Mouse (Mus musculus) midbrain, embryonic 11.5 days (tissue): ENCODE results near the gene Rasgef1c. TPM values are rescaled to one million over a fixed set of nuclear protein-coding genes. Genes with fewer than 3 reads are reported as not detected.
A peak's percentile ranks its signal among the peaks of the same experiment; 100 is the strongest.

Source experiments
- ATAC-seq: fragments of 200-750 bp; cut with Nextera tagmentation; 2 replicates; pipeline ENCODE4 v1.8.0; 2017; ENCODE audit warnings: moderate TSS enrichment, moderate library complexity; ENCODE audit not compliant: low FRiP score
- DNase-seq: peaks from one replicate; pipeline ENCODE4 v3.0.0; 2015; ENCODE audit warnings: low spot score; ENCODE audit errors: missing footprints
- H3K27ac ChIP-seq: fragments of 300-500 bp; sonication (generic); 2 replicates; pipeline ENCODE4 v1.5.1; 2014; ENCODE audit warnings: low read depth, low read length
- H3K27me3 ChIP-seq: fragments of 300-500 bp; sonication (generic); 2 replicates; pipeline ENCODE4 v1.6.1; 2014; ENCODE audit warnings: mild to moderate bottlenecking, low read length, moderate library complexity, mixed read lengths; ENCODE audit not compliant: control insufficient read depth, insufficient read depth
- H3K36me3 ChIP-seq: fragments of 300-500 bp; sonication (generic); 2 replicates; pipeline ENCODE4 v1.6.1; 2014; ENCODE audit warnings: mild to moderate bottlenecking, low read length, moderate library complexity, mixed read lengths; ENCODE audit not compliant: control insufficient read depth, insufficient read depth
- H3K4me1 ChIP-seq: fragments of 300-500 bp; sonication (generic); 2 replicates; pipeline ENCODE4 v1.6.1; 2014; ENCODE audit warnings: low read length; ENCODE audit not compliant: control insufficient read depth, insufficient read depth
- H3K4me2 ChIP-seq: fragments of 300-500 bp; sonication (generic); 2 replicates; pipeline ENCODE4 v1.6.1; 2014; ENCODE audit warnings: mild to moderate bottlenecking, moderate library complexity
- H3K4me3 ChIP-seq: fragments of 300-500 bp; sonication (generic); 2 replicates; pipeline ENCODE4 v1.5.1; 2014; ENCODE audit warnings: low read depth, low read length
- H3K9ac ChIP-seq: fragments of 300-500 bp; sonication (generic); 2 replicates; pipeline ENCODE4 v1.6.1; 2014; ENCODE audit warnings: low read length
- H3K9me3 ChIP-seq: fragments of 300-500 bp; sonication (generic); 2 replicates; pipeline ENCODE4 v1.6.1; 2016; ENCODE audit warnings: low read length; ENCODE audit not compliant: control insufficient read depth
- WGBS: fragments of 180-500 bp; shearing (Covaris S2); extraction: QIAGEN DNeasy Blood & Tissue Kit; methylation state at CpG from one replicate; pipeline ENCODE4 v1.1.7; 2014; 5-methylcytosine and 5-hydroxymethylcytosine counted together
- polyA plus RNA-seq: library from polyadenylated mRNA; unstranded; fragments of >200 nt; fragmentation: Nextera tagmentation; extraction: Ambion mirVana; gene quantifications from 2 replicates; pipeline ENCODE4 v1.2.1, GENCODE M21; 2014

Gene Rasgef1c
- polyA plus RNA-seq, 1 experiment from 2014 or later: 0.92 TPM

DNA sequence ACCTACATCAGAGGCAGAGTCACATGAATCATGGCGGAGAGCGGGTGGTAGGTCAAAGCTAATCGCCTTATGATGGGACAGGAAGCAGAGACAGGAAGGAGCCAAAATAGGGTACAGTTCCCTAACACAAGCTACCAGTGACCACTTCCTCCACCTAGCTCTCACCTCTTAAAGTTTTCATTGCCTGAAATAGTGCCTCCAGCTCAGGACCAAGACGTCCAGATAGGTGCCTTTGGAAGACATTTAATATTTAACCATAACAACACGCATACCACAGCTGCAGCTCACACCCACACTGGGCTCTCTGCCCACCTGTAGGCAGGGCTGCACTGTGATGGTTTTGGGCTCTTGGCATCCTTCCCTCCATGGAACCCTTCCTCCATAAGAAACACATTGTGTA is 95.7 kb downstream of the Rasgef1c start:
- WGBS: 90% methylated on average over 5 of the region's 5 CpGs
- Histone ChIP-seq H3K27me3 (no peaks in the 10 kb centered on the region), H3K4me3 (no peak overlapping the region), H3K4me1 (no peaks in the 10 kb centered on the region), H3K9ac (no peak overlapping the region), H3K27ac (no peak overlapping the region), H3K36me3 (no peaks in the 10 kb centered on the region), H3K9me3 (no peaks in the 10 kb centered on the region), H3K4me2 (no peak overlapping the region)
- DNase-seq (no peak), ATAC-seq (no peak)

DNA sequence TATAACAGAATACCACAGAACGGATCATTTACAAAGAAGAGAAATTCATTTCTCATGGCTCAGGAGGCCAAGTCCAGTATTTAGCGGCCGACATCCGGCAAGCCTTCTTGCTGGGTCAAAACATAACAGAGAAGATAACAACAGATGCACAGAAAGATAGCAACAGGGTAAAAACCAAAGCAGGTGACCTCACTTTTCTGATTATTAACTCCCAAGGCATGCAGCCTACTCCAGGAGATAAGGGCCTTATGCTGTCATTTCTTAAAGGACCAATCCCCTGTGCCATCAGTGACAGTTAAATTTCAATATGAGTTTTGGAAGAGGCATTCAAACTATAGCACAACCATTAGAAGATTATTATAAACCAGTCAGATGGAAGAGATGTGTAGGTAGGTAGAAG is 101.2 kb downstream of the Rasgef1c start:
- Histone ChIP-seq H3K4me3 (no peak overlapping the region), H3K4me1 (no peaks in the 10 kb centered on the region), H3K9me3 (no peaks in the 10 kb centered on the region), H3K4me2 (no peak overlapping the region), H3K27ac (no peak overlapping the region), H3K9ac (no peak overlapping the region), H3K27me3 (no peaks in the 10 kb centered on the region), H3K36me3 (no peaks in the 10 kb centered on the region)
- DNase-seq (no peak), ATAC-seq (no peak)
- WGBS: 95% methylated on average over 4 of the region's 4 CpGs

DNA sequence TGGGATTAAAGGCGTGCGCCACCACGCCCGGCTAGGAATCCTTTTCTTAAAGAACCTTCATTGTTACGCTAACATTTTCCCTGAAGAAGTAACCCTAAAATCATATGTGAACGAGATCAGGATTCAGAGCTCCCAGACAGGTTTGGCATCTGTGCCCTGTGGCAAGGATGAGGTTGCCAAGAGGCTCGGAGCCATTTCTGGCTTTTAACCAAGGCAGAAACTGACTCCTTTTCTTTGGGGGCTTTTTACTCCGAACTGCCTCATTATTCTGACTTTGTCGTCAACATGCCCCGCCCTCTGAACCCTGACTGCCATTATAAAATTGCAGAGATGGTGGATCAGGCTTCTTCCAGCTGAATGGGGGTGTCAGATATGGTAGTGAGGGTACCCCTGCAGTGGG is 106.1 kb downstream of the Rasgef1c start:
- Histone ChIP-seq H3K9me3 (no peaks in the 10 kb centered on the region), H3K36me3 (no peaks in the 10 kb centered on the region), H3K4me1 (no peaks in the 10 kb centered on the region), H3K27ac (no peak overlapping the region), H3K4me2 (no peak overlapping the region), H3K27me3 (no peaks in the 10 kb centered on the region), H3K4me3 (no peak overlapping the region), H3K9ac (no peak overlapping the region)
- WGBS: 69% methylated on average over 10 of the region's 10 CpGs
- no peak for ATAC-seq
- DNase-seq: no peak

DNA sequence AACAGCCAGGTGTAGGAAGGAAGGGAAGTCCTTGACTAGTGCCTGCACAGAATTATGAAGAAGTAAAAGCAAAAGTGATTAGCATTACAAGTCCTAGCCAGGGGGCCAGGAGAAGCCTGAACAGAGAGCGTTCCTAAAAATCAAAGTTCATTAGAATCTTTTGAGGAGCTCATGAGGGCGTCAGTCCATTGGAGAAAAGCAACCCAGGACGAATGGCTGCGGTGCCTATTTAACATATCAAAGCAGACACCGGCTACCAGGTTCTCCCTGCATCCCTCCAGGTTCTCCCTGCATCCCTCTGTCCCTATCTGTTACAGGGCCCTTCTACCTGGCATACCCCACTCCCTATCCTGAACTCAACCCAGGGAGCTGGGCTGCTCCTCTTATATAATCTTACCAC is 106.6 kb downstream of the Rasgef1c start:
- DNase-seq: no peak
- 28% methylated on average over 5 of the region's 5 CpGs for WGBS

DNA sequence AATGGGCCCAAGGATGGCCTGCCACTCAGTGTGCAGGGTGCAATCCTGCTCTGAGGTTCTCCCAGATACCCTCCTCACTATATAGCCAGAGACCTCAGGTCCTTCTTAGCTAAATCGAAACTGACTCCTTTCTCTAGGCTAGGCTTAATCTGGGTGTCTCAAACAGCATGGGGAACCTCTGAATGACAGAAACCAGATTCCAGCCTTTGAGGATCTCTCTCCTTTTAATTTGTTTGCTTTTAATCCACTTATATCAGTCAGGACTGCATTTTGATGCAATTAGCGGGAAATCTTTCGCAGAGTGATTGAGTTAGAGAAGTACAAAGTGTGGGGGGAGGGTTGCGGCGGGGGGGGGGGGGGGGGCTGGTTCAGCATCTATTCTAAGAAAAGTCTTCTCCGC is 111.4 kb downstream of the Rasgef1c start:
- WGBS: 53% methylated on average over 6 of the region's 6 CpGs
- DNase-seq (no peak), ATAC-seq (no peak)
- no peaks in the 10 kb centered on the region for H3K4me1 ChIP-seq
- H3K27me3 ChIP-seq: no peaks in the 10 kb centered on the region
- no peak overlapping the region for H3K9ac ChIP-seq
- H3K9me3 ChIP-seq: no peaks in the 10 kb centered on the region
- no peak overlapping the region for H3K4me2 ChIP-seq
- no peaks in the 10 kb centered on the region for H3K36me3 ChIP-seq
- no peak overlapping the region for H3K27ac ChIP-seq
- no peak overlapping the region for H3K4me3 ChIP-seq

More for the DNA sequence above, 106.6 kb downstream of the Rasgef1c start:
- Histone ChIP-seq H3K27ac (no peak overlapping the region), H3K36me3 (no peaks in the 10 kb centered on the region), H3K4me3 (no peak overlapping the region), H3K9me3 (no peaks in the 10 kb centered on the region), H3K4me1 (no peaks in the 10 kb centered on the region), H3K27me3 (no peaks in the 10 kb centered on the region), H3K9ac (no peak overlapping the region), H3K4me2 (no peak overlapping the region)
- ATAC-seq: no peak

DNA sequence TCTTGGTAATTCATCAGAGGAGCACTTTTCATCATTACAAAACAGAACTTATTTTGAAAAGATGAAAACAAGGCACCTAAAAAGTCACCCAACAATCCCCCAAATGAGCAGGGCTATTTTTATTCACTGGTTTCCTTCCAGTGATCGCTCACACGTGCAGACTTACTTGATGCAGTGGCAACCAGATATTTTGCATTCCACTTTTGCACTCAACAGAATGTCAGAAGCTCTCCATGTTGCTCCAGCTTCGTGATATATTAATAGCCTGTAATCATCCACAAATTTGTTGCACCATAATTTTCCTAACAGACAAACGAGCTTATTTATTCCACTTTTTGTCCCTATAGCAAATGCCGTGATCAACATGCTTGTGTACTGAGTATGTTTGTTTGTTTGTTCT is 114.9 kb downstream of the Rasgef1c start:
- Histone ChIP-seq H3K27me3 (no peaks in the 10 kb centered on the region), H3K4me1 (no peaks in the 10 kb centered on the region), H3K4me2 (no peak overlapping the region), H3K9ac (no peak overlapping the region), H3K36me3 (no peaks in the 10 kb centered on the region), H3K27ac (no peak overlapping the region), H3K9me3 (no peaks in the 10 kb centered on the region), H3K4me3 (no peak overlapping the region)
- ATAC-seq (no peak), DNase-seq (no peak)
- WGBS: 93% methylated on average over 5 of the region's 5 CpGs

DNA sequence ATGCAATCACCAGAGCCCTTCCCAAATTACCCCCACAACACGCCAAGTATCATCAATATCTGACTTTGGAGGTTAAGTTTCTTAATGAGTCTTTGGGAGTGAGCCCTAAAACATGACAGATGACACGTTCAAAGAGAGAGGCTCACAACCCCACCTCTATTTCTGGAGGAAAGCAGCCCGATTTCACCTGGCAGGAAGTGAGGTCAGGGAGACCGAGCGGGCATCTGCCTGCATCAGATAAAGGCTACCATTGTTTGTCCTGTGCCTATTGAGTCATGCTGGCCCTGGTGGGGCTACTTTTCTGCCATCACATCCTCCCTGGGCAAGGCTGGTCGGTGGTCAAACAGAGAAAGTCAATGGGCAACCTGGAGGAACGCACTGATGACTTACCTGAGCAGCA is 115.9 kb downstream of the Rasgef1c start:
- Histone ChIP-seq H3K27me3 (no peaks in the 10 kb centered on the region), H3K4me2 (no peak overlapping the region), H3K27ac (no peak overlapping the region), H3K9me3 (no peaks in the 10 kb centered on the region), H3K36me3 (no peaks in the 10 kb centered on the region), H3K9ac (no peak overlapping the region), H3K4me3 (no peak overlapping the region), H3K4me1 (no peaks in the 10 kb centered on the region)
- ATAC-seq (no peak), DNase-seq (no peak)
- WGBS: 84% methylated on average over 7 of the region's 7 CpGs

DNA sequence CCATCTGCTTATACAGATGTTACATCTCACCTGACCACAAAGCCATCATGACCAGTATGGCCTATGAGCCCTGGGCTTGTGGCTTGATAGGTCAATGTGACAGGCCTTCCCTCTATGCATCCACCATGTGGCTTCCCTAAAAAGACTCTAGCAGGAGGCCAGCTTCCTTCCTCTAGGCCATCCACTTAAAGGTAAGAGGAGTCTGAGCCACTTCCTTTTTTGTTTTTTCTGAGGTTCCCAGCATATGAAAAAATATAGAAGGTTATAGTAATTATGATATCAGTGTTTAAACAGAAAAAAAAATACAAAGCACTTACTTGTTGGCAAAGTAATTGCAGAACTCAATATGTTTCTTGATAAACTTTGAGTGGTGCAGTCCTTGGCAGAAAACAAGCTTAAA is 117.2 kb downstream of the Rasgef1c start:
- Histone ChIP-seq H3K27me3 (peaks cover 4% of the 10 kb centered on the region), H3K9me3 (no peaks in the 10 kb centered on the region), H3K36me3 (no peaks in the 10 kb centered on the region), H3K4me3 (no peak overlapping the region), H3K4me2 (no peak overlapping the region), H3K4me1 (no peaks in the 10 kb centered on the region), H3K27ac (no peak overlapping the region), H3K9ac (no peak overlapping the region)
- ATAC-seq (no peak), DNase-seq (no peak)

DNA sequence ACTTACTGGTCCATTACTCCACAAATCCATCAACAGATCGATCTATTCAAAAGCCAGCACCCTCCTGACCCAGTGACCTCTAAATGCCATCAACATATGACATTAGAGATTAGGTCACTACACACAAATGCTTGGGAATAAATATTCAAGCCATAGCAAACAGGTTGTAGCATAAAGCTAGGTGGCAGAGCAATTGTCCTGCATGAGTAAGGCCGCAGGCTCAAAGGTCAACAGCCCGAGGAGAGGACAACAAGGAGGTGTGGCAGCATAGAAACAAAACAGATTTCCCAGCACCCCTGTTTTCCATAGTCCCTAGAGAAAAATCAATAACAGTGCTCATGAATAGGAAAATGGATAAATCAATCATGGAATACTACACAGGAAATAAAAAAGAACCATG is 120.5 kb downstream of the Rasgef1c start:
- Histone ChIP-seq H3K27me3 (peaks cover 9% of the 10 kb centered on the region), H3K4me3 (no peak overlapping the region), H3K9me3 (no peaks in the 10 kb centered on the region), H3K4me1 (peaks cover 6% of the 10 kb centered on the region), H3K36me3 (no peaks in the 10 kb centered on the region), H3K27ac (no peak overlapping the region), H3K9ac (no peak overlapping the region), H3K4me2 (no peak overlapping the region)
- no peak for DNase-seq
- no peak for ATAC-seq
- WGBS: 71% methylated on average over 3 of the region's 3 CpGs

DNA sequence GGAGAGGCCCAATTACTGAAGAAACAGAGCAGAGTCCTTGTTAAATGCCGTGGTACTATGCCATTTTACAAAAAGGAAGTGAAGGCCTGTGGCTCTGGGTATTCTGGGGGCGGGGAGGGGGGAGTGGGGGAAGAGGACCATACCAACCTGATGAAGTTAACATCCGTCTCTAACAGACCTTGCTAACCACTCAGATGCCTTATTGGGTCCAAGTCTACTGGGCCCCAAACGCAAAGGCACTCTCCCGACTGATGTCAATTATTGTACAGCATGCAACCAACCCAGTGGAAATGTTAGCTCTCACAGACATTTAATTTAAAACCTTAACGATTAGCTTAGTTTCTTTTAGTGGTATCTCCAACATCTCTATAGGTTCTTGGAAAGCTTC is 122.8 kb downstream of the Rasgef1c start:
- DNase-seq (no peak), ATAC-seq (peak; percentile 18)
- H3K4me1 ChIP-seq: peaks cover 23% of the 10 kb centered on the region
- no peak overlapping the region; the same call in 1 of the 2 replicates for H3K9ac ChIP-seq
- H3K9me3 ChIP-seq: no peaks in the 10 kb centered on the region
- no peak overlapping the region; the same call in 1 of the 2 replicates for H3K4me2 ChIP-seq
- peak overlapping the region; percentile 60 for H3K4me3 ChIP-seq
- H3K36me3 ChIP-seq: no peaks in the 10 kb centered on the region
- H3K27me3 ChIP-seq: peaks cover 9% of the 10 kb centered on the region
- 54% methylated on average over 6 of the region's 6 CpGs for WGBS
- no peak overlapping the region for H3K27ac ChIP-seq
